Mouse (Mus musculus) intestine, embryonic 14.5 days (tissue): ENCODE measurements around the gene Tex12. TPM values are rescaled to one million over a fixed set of nuclear protein-coding genes. Genes with fewer than 3 reads are reported as not detected.

Source experiments
- ATAC-seq: fragments of 200-750 bp; cut with Nextera tagmentation; replicated peaks from 2 replicates; pipeline ENCODE4 v1.8.0; 2017; ENCODE audit warnings: low read depth, moderate number of reproducible peaks, moderate TSS enrichment, moderate library complexity; ENCODE audit not compliant: low FRiP score, low TSS enrichment
- DNase-seq: peaks from one replicate; pipeline ENCODE4 v3.0.0-alpha.2; 2018; ENCODE audit warnings: low spot score
- H3K27ac ChIP-seq: fragments of 300-500 bp; sonication (generic); 2 replicates; pipeline ENCODE4 v1.5.1; 2014; ENCODE audit warnings: low read depth, mild to moderate bottlenecking, control low read depth
- H3K27me3 ChIP-seq: fragments of 300-500 bp; sonication (generic); replicated peaks from 2 replicates; pipeline ENCODE4 v1.6.1; 2014; ENCODE audit warnings: low read length, control low read depth; ENCODE audit not compliant: control insufficient read depth, insufficient read depth
- H3K36me3 ChIP-seq: fragments of 300-500 bp; sonication (generic); 2 replicates; pipeline ENCODE4 v1.6.1; 2014; ENCODE audit warnings: low read length, control low read depth; ENCODE audit not compliant: control insufficient read depth, insufficient read depth
- H3K4me1 ChIP-seq: fragments of 300-500 bp; sonication (generic); replicated peaks from 2 replicates; pipeline ENCODE4 v1.6.1; 2014; ENCODE audit warnings: low read length, control low read depth, mixed read lengths; ENCODE audit not compliant: control insufficient read depth, insufficient read depth
- H3K4me2 ChIP-seq: fragments of 300-500 bp; sonication (generic); 2 replicates; pipeline ENCODE4 v1.6.1; 2014; ENCODE audit warnings: low read length
- H3K4me3 ChIP-seq: fragments of 300-500 bp; sonication (generic); 2 replicates; pipeline ENCODE4 v1.5.1; 2014; ENCODE audit warnings: low read depth, low read length, control low read depth, mixed read lengths
- H3K9ac ChIP-seq: fragments of 300-500 bp; sonication (generic); 2 replicates; pipeline ENCODE4 v1.6.1; 2014; ENCODE audit warnings: mild to moderate bottlenecking, low read length
- H3K9me3 ChIP-seq: fragments of 300-500 bp; sonication (generic); 2 replicates; pipeline ENCODE4 v1.6.1; 2016; ENCODE audit warnings: low read length, control low read depth; ENCODE audit not compliant: control insufficient read depth
- WGBS: fragments of 180-500 bp; shearing (Covaris S2); extraction: QIAGEN DNeasy Blood & Tissue Kit; methylation state at CpG from one replicate; pipeline ENCODE4 v1.1.7; 2014; 5-methylcytosine and 5-hydroxymethylcytosine counted together
- polyA plus RNA-seq: library from polyadenylated mRNA; unstranded; fragments of >200 nt; fragmentation: Nextera tagmentation; extraction: Ambion mirVana; gene quantifications from 2 replicates; pipeline ENCODE4 v1.2.1, GENCODE M21; 2014

The Tex12 gene
- not detected in 2 replicates for polyA plus RNA-seq

DNA sequence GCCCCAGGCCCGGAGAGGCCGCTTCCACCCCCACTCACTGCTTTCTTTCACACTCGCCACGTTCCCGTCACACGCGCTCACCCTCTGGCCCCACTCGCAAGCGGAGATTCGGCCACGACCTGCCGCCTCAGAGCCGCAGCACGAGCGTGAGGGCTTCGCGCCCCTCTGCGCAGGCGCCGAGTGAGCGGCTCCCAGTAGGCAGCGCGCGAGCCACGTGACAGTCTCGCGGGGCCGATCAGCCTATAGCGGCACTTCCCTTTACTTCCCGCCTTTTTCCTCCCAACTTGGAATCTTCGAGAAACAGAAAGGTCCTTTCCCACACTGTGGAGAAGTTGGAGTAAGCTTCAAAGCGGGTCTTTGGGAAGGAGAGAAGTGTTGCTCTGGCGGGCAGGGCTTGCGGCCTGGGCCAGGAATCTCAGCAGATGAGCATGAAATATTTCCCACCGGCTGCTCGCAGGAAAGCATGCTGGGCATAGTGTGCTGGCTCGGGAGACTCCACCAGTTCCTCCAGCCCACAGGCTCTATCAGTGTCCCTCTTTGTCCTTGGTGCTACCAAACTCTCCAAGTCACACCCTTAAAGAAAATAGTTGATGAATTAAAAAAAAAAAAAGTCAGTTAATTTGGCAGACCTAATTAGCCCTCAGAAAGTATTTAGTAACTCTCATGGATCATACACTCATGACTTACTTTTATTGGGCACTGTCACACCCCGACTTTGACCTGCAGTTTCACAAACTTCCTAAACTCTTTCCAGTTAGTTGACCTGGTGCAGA lies at the start of gene Tex12:
Gene Tex12 (minus strand): TSS at position 181 of the 773 bp plus-strand sequence.
- DNase-seq (no peak), ATAC-seq (no peak)
- WGBS: 84% methylated on average over 38 of the region's 38 CpGs
- Histone ChIP-seq H3K9ac (no peak within 1 kb of the TSS), H3K9me3 (no peaks in the 10 kb centered on the region), H3K4me1 (no peaks in the 10 kb centered on the region), H3K27me3 (no peaks in the 10 kb centered on the region), H3K27ac (no peak within 1 kb of the TSS), H3K4me3 (no peak within 1 kb of the TSS), H3K4me2 (no peak within 1 kb of the TSS), H3K36me3 (no peaks in the 10 kb centered on the region)

DNA sequence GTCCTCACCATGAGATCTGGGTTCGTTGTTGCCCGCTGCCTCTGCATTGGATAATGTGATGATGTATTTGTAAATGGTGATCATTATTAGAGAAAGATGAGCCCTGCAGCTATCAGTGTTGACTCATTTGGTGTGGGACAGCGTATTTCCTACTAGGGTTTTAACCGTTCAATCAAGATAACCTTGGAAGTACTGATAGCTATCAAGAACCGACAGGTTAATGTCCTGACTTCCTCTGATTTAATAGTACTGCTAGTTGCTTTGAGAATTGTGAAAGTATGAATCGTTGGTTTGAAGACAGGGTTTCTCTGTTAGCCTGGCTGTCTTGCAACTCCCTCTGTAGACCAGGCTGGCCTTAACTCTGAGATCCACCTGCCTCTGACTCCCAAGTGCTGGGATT lies 43.2 kb upstream of the Tex12 start:
- H3K9me3 ChIP-seq: no peaks in the 10 kb centered on the region
- no peak for DNase-seq
- peak overlapping the region; percentile 81 for H3K27ac ChIP-seq
- peak overlapping the region; percentile 79 for H3K4me2 ChIP-seq
- H3K9ac ChIP-seq: peak overlapping the region; percentile 79
- peaks cover 8% of the 10 kb centered on the region; the same call in 1 of the 2 replicates for H3K4me1 ChIP-seq
- H3K4me3 ChIP-seq: peak overlapping the region; percentile 79
- H3K27me3 ChIP-seq: no peaks in the 10 kb centered on the region
- H3K36me3 ChIP-seq: peaks cover 54% of the 10 kb centered on the region
- WGBS: 3% methylated on average over 6 of the region's 6 CpGs
- no peak for ATAC-seq

DNA sequence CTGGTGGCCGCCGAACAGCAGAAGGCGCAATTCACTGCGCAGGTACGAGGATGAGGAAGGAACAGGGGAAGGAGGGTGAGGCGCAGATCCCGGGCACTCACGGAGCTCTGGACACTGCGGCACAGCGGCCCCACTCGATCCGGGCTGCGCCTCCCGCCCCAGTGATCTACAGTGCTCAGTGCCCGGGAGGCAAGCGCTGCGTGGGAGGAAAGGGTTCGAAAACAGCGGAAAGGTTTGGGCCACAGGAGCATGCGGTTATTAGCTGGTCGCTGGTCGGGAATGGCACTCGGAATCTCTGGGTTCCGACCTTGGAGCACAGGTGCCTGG lies 42.8 kb upstream of the Tex12 start:
- peaks cover 8% of the 10 kb centered on the region; the same call in 1 of the 2 replicates for H3K4me1 ChIP-seq
- H3K9me3 ChIP-seq: no peaks in the 10 kb centered on the region
- peak; percentile 83 for ATAC-seq
- H3K4me2 ChIP-seq: peak overlapping the region; percentile 79
- H3K4me3 ChIP-seq: peak overlapping the region; percentile 79
- 0% methylated on average over 24 of the region's 24 CpGs for WGBS
- H3K9ac ChIP-seq: peak overlapping the region; percentile 79
- no peak for DNase-seq
- H3K27me3 ChIP-seq: no peaks in the 10 kb centered on the region
- H3K27ac ChIP-seq: peak overlapping the region; percentile 81
- H3K36me3 ChIP-seq: peaks cover 54% of the 10 kb centered on the region

DNA sequence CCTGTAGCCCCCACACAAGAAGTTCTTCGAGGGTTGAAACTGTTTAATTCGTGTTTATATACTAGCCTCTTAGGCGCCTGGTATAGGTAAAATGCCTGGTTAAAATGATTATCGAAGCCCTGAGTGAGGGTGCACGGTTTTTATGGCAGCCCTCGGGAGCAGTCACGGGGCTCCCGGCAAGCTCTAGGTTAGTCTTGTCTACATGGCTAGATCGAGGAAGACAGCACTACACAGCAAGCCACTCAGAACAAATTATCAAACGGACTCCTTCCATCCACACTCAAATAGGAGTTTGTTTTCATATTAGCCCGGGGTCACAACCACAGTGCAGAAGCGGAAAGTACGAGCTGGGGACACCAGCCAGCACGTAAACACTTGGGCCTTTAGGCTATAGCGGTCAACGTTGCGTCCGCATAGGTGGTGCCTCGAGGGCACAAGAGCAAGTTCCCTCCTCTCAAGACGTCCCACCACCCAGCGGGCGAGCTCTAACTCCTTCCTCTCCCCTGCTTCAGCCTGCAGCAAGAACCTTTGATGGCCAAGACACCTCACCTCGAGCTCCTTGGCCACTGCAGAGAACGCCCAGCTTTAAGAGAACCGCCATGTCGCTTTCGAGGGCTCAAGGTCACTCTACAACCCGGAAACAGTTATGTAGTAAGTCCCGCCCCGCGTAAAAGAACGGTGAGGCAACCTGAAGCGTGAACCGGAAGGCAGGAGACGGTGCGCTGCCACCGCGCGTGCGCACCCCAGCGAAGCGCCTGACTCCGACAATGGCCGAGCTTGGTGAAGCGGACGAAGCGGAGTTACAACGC lies 42.3 kb upstream of the Tex12 start, which contains the start of the genes Sdhd and Timm8b:
Gene Sdhd (minus strand): TSS at position 624 of the 809 bp plus-strand sequence.
Gene Timm8b (plus strand): TSS at position 722 of the 809 bp plus-strand sequence.
- DNase-seq (peak; percentile 92), ATAC-seq (peak; percentile 94)
- WGBS: under 1% methylated on average over 48 of the region's 48 CpGs
- H3K4me1 ChIP-seq: peaks cover 8% of the 10 kb centered on the region; the same call in 1 of the 2 replicates
- peak within 1 kb of the TSS; percentile 79 for H3K4me2 ChIP-seq
- peak within 1 kb of the TSS; percentile 79 for H3K9ac ChIP-seq
- H3K4me3 ChIP-seq: peak within 1 kb of the TSS; percentile 79
- no peaks in the 10 kb centered on the region for H3K27me3 ChIP-seq
- H3K36me3 ChIP-seq: peaks cover 54% of the 10 kb centered on the region
- H3K9me3 ChIP-seq: no peaks in the 10 kb centered on the region
- peak within 1 kb of the TSS; percentile 81 for H3K27ac ChIP-seq

DNA sequence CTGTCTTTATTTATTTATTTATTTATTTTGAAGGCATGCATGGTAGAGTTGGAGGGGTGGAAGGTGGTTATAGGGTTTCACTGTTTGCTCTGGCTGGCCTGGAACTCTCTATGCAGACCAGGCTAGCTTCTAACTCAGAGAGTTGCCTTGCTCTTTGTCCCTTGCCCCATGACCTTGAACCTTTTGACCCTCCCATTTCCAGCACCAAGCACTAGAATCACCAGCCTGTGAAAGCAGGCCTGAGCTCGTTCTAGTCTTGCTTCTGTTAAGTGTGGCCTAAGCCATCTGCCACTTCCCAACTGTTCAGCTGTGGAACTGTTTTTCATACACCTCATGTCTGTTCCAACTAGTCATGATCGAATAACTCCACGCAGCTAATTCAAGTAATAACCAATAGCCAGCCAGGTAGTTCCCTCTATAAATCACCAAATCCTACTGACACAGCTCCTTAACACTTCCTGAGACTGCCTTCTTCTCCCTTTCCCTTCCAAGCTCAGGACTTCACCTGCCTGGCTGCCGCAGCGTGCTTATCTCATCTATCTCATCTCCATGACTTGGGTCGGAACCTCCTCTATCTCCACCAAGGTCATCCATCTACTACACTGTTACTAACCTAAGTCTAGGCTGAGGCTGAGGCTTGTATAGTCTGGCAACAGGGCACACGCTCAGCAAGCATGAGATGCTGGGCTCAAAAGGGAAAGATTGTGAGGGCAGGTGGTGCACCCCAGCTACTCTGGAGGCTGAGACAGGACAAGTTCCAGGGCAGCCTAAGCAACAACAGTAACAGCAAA lies 41.1 kb upstream of the Tex12 start:
- H3K27me3 ChIP-seq: no peaks in the 10 kb centered on the region
- DNase-seq (no peak), ATAC-seq (no peak)
- H3K36me3 ChIP-seq: peaks cover 54% of the 10 kb centered on the region
- peak overlapping the region; percentile 76; the same call in 1 of the 2 replicates for H3K9ac ChIP-seq
- H3K27ac ChIP-seq: no peak overlapping the region
- no peaks in the 10 kb centered on the region for H3K9me3 ChIP-seq
- 86% methylated on average over 7 of the region's 7 CpGs for whole genome bisulfite sequencing
- H3K4me3 ChIP-seq: peak overlapping the region; percentile 79
- H3K4me2 ChIP-seq: peak overlapping the region; percentile 79
- H3K4me1 ChIP-seq: peaks cover 8% of the 10 kb centered on the region; the same call in 1 of the 2 replicates

DNA sequence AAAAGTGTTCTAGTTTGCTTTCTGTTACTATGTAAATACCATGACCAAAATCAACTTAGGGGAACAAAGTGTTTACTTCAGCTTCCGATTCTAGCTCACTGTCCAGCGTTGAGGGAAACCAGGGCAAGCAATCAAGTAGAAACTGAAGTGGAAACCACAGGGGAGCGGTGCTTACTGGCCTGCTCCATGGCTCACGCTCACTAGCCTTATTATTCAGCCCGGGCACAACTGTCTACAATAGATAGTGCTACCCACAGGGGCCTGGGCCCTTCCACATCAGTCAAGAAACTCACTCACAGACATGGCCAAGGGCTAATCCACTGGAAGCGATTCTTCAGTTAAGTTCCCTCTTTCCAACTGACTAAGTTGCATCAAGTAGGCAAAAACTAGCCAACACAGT lies 40.4 kb upstream of the Tex12 start:
- Histone ChIP-seq H3K9me3 (no peaks in the 10 kb centered on the region), H3K27me3 (no peaks in the 10 kb centered on the region), H3K9ac (no peak overlapping the region), H3K4me3 (no peak overlapping the region), H3K27ac (no peak overlapping the region), H3K4me2 (no peak overlapping the region), H3K36me3 (peaks cover 56% of the 10 kb centered on the region), H3K4me1 (peaks cover 8% of the 10 kb centered on the region; the same call in 1 of the 2 replicates)
- no peak for ATAC-seq
- WGBS: 85% methylated on average over 6 of the region's 6 CpGs
- DNase-seq: no peak

DNA sequence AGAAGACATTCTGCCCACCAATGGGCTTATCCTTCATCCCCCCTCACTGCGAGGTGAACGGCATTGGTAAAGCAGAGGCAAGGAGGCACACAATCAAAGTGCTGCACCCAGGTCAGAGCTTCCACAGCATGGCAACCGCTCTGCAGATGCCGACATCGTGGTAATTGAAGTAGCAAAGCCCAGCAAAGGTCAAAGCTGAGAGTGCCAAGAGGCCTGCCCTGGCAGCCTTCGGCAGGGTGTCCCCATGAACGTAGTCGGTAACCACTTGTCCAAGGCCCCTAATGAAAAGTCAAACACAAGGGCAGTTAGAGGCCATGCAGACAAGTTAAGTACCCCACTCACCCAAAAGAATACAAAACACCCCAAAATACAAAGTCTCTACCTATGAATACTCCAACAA lies 35.8 kb upstream of the Tex12 start:
- DNase-seq (no peak), ATAC-seq (no peak)
- H3K4me1 ChIP-seq: no peaks in the 10 kb centered on the region; the same call in 1 of the 2 replicates
- no peaks in the 10 kb centered on the region for H3K27me3 ChIP-seq
- no peaks in the 10 kb centered on the region for H3K9me3 ChIP-seq
- H3K27ac ChIP-seq: no peak overlapping the region
- H3K9ac ChIP-seq: no peak overlapping the region
- H3K4me2 ChIP-seq: no peak overlapping the region
- H3K4me3 ChIP-seq: no peak overlapping the region
- peaks cover 61% of the 10 kb centered on the region for H3K36me3 ChIP-seq
- WGBS: 94% methylated on average over 8 of the region's 8 CpGs

DNA sequence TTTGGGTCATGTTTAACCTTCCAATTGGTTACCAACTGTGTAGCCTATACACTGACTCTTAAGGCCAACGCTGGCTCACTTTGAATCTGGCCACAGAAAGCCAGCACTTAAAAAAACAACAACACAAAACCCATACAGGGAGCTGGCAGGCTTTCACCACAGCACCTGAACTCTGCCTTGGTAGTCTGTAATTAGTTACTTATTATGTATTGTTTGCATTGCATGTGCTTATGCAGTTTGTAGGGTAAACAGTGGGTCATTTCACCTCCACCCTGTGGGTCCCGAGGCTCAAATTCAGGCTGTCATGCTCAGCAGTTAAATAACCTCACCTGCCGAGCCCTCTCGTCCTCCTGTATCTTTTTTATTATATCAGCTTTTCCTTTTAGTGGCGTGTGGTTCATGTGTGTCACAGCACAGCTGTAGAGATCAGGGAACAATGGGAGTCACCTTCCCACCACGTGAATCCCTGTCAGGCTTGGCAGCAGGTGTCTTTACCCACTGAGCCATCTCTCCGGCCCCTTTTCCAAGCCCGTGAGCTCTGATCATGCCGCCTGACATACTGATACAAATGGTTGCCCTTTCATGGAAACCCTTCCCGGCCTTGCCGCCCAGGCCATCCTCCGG lies 33.8 kb upstream of the Tex12 start:
- ATAC-seq (peak; percentile 67), DNase-seq (no peak)
- 65% methylated on average over 12 of the region's 12 CpGs for WGBS
- Histone ChIP-seq H3K9me3 (no peaks in the 10 kb centered on the region), H3K4me3 (no peak overlapping the region), H3K9ac (no peak overlapping the region), H3K27me3 (no peaks in the 10 kb centered on the region), H3K36me3 (peaks cover 53% of the 10 kb centered on the region), H3K4me2 (no peak overlapping the region), H3K27ac (no peak overlapping the region), H3K4me1 (no peaks in the 10 kb centered on the region)
